In the genomic region with DNA sequence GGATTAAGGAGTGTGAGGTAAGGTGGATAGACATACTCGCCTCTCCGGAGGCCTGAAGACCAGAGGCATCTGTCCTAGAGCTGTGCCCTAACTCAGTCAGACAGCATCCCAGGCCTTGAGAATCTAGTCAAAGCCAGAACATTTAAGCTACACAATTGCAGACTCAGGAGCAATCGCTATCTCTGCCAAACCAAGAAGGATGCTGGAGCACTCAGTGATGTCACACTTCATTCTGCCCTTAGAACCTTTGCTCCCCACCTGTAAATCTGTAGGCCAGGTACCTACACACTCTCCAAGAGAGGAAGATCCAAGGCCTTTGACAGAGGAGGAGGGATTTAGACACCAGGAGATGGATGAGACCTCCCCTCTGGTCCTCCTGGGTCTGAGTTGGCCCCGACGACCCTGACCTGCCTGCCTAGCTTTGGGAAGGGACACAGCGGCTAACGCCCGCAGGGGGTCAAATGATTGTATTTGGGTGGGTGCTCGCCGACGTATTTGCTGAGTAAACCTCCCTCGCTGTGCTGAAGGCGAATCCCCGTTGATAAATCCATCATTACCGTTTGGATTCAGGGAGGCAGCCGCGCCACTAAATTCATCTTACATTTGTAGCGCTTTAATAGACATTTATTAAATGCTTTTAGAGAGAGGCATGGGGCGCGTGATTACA, we compare ENCODE assay signal across 9 mouse cellular contexts. TPM values are rescaled to one million over a fixed set of nuclear protein-coding genes. Genes with fewer than 3 reads are reported as not detected.
DNase-seq lines count a peak whose midpoint lies in the region; ATAC-seq lines count a peak whose summit lies in the region.
"Had no signal": no experiment of that assay in that cellular context is flagged by ENCODE, and none has a peak within 500 bp of the region (broad histone marks: within the 10 kb centered on the region; RNA-seq: fewer than 3 reads in every experiment).

No protein-coding gene starts in this region.

- H3K4me1 ChIP-seq in heart, embryonic 11.5 days (ENCODE audit: control insufficient read depth, insufficient read depth, low read length), result peaks cover 21% of the 10 kb centered on the region
- peaks cover 29% of the 10 kb centered on the region for H3K4me1 ChIP-seq in heart, embryonic 12.5 days (replicated peaks)
- peaks cover 42% of the 10 kb centered on the region for H3K4me1 ChIP-seq in embryonic facial prominence, embryonic 13.5 days
- peaks cover 64% of the 10 kb centered on the region for H3K4me1 ChIP-seq in hindbrain, embryonic 15.5 days (replicated peaks)
- H3K4me1 ChIP-seq in midbrain, embryonic 14.5 days (ENCODE audit: control insufficient read depth, insufficient read depth, low read length), result 0 out of 2 replicates have a peak, but pooled peaks cover 7% of the 10 kb centered on the region

- peaks cover 71% of the 10 kb centered on the region for H3K27me3 ChIP-seq in heart, embryonic 11.5 days (ENCODE audit: control insufficient read depth, insufficient read depth, low read length)
- peaks cover 69% of the 10 kb centered on the region for H3K27me3 ChIP-seq in heart, embryonic 12.5 days (replicated peaks)
- H3K27me3 ChIP-seq in embryonic facial prominence, embryonic 13.5 days, result peaks cover 81% of the 10 kb centered on the region
- peaks cover 16% of the 10 kb centered on the region for H3K27me3 ChIP-seq in hindbrain, embryonic 15.5 days
- H3K27me3 ChIP-seq in midbrain, embryonic 14.5 days (ENCODE audit: control insufficient read depth, insufficient read depth, low read length), result peaks cover 78% of the 10 kb centered on the region

- H3K27ac ChIP-seq in heart, embryonic 11.5 days (ENCODE audit: low read depth, low read length), result no peak overlapping the region
- no peak overlapping the region for H3K27ac ChIP-seq in heart, embryonic 12.5 days (ENCODE audit: poor library complexity, severe bottlenecking)
- peak overlapping the region; percentile 22; the same call in 1 of the 2 replicates for H3K27ac ChIP-seq in embryonic facial prominence, embryonic 13.5 days
- peak overlapping the region; percentile 91 for H3K27ac ChIP-seq in hindbrain, embryonic 15.5 days (replicated peaks)
- peak overlapping the region; percentile 95 for H3K27ac ChIP-seq in midbrain, embryonic 14.5 days (replicated peaks; ENCODE audit: low read depth, low read length)

- H3K9ac ChIP-seq in heart, embryonic 11.5 days (ENCODE audit: low read depth, low read length), result no peak overlapping the region
- H3K9ac ChIP-seq in heart, embryonic 12.5 days, result no peak overlapping the region
- no peak overlapping the region for H3K9ac ChIP-seq in embryonic facial prominence, embryonic 13.5 days
- peak overlapping the region; percentile 66 for H3K9ac ChIP-seq in hindbrain, embryonic 15.5 days
- peak overlapping the region; percentile 79 for H3K9ac ChIP-seq in midbrain, embryonic 14.5 days (replicated peaks; ENCODE audit: low read length)

- no peak for DNase-seq in midbrain, embryonic 14.5 days
- DNase-seq in thymus, postnatal 0 days (ENCODE audit: low spot score), result no peak
- no peak for DNase-seq in embryo, embryonic 10.5 days (ENCODE audit: low spot score)
- DNase-seq in frontal cortex, postnatal 10 days (ENCODE audit: low spot score in 2 of 2), result no peak

- H3K4me3 ChIP-seq in heart, embryonic 11.5 days (ENCODE audit: low read depth, low read length), result no peak overlapping the region
- no peak overlapping the region for H3K4me3 ChIP-seq in heart, embryonic 12.5 days
- H3K4me3 ChIP-seq in embryonic facial prominence, embryonic 13.5 days, result no peak overlapping the region
- H3K4me3 ChIP-seq in hindbrain, embryonic 15.5 days, result peak overlapping the region; percentile 40
- peak overlapping the region; percentile 50 for H3K4me3 ChIP-seq in midbrain, embryonic 14.5 days (replicated peaks; ENCODE audit: low read depth, low read length)

- H3K36me3 ChIP-seq in heart, embryonic 11.5 days (ENCODE audit: control insufficient read depth, insufficient read depth, low read length), result no peaks in the 10 kb centered on the region
- no peaks in the 10 kb centered on the region for H3K36me3 ChIP-seq in heart, embryonic 12.5 days
- H3K36me3 ChIP-seq in embryonic facial prominence, embryonic 13.5 days, result no peaks in the 10 kb centered on the region
- no peaks in the 10 kb centered on the region for H3K36me3 ChIP-seq in hindbrain, embryonic 15.5 days
- H3K36me3 ChIP-seq in midbrain, embryonic 14.5 days (ENCODE audit: control insufficient read depth, insufficient read depth, low read length), result no peaks in the 10 kb centered on the region

- no peak for ATAC-seq in heart, embryonic 11.5 days (replicated peaks; ENCODE audit: insufficient number of reproducible peaks, low FRiP score, low TSS enrichment)
- ATAC-seq in heart, embryonic 12.5 days (ENCODE audit: insufficient number of reproducible peaks, low FRiP score), result no peak
- no peak for ATAC-seq in embryonic facial prominence, embryonic 13.5 days (ENCODE audit: insufficient number of reproducible peaks, insufficient read depth, low FRiP score, low TSS enrichment, low read depth)
- no peak for ATAC-seq in hindbrain, embryonic 15.5 days (ENCODE audit: low FRiP score, low read depth)
- no peak for ATAC-seq in midbrain, embryonic 14.5 days (ENCODE audit: low FRiP score, low TSS enrichment)
- ATAC-seq: CD4-positive, CD25-positive, alpha-beta regulatory T cell, adult 4 months had no signal

- no peaks in the 10 kb centered on the region for H3K9me3 ChIP-seq in heart, embryonic 11.5 days (replicated peaks; ENCODE audit: control insufficient read depth, low read length)
- H3K9me3 ChIP-seq in heart, embryonic 12.5 days (replicated peaks), result no peaks in the 10 kb centered on the region
- no peaks in the 10 kb centered on the region for H3K9me3 ChIP-seq in embryonic facial prominence, embryonic 13.5 days
- no peaks in the 10 kb centered on the region for H3K9me3 ChIP-seq in hindbrain, embryonic 15.5 days
- no peaks in the 10 kb centered on the region for H3K9me3 ChIP-seq in midbrain, embryonic 14.5 days (ENCODE audit: control insufficient read depth, low read length)

- 0 out of 2 replicates have a peak overlapping the region, but pooled peaks have one; percentile 6 for H3K4me2 ChIP-seq in heart, embryonic 11.5 days
- H3K4me2 ChIP-seq in heart, embryonic 12.5 days, result no peak overlapping the region
- H3K4me2 ChIP-seq in embryonic facial prominence, embryonic 13.5 days, result peak overlapping the region; percentile 73; the same call in 1 of the 2 replicates
- peak overlapping the region; percentile 75 for H3K4me2 ChIP-seq in hindbrain, embryonic 15.5 days
- peak overlapping the region; percentile 79 for H3K4me2 ChIP-seq in midbrain, embryonic 14.5 days (ENCODE audit: low read length)

- 12% methylated on average over 20 of the region's 20 CpGs for WGBS in heart, embryonic 11.5 days (ENCODE audit: insufficient replicate concordance)
- 22% methylated on average over 20 of the region's 20 CpGs for WGBS in heart, embryonic 12.5 days
- WGBS in embryonic facial prominence, embryonic 13.5 days, result 30% methylated on average over 20 of the region's 20 CpGs
- 12% methylated on average over 20 of the region's 20 CpGs for WGBS in hindbrain, embryonic 15.5 days
- WGBS in midbrain, embryonic 14.5 days, result 4% methylated on average over 20 of the region's 20 CpGs

RNA-seq across cellular contexts. Expression of a gene that starts 19.5 kb away (rescaled TPM):
- 30.4 and 34.4 TPM in 2 replicates for polyA plus RNA-seq in heart, embryonic 11.5 days (2014; fragmentation: Nextera tagmentation; extraction: Ambion mirVana)
- polyA plus RNA-seq in heart, embryonic 12.5 days (2016; fragmentation: Nextera tagmentation; extraction: Ambion mirVana), result 26.5 and 27.7 TPM in 2 replicates
- polyA plus RNA-seq in embryonic facial prominence, embryonic 13.5 days (2015; fragmentation: Nextera tagmentation; extraction: Ambion mirVana), result 36.0 and 42.9 TPM in 2 replicates
- 87.2 and 90.1 TPM in 2 replicates for polyA plus RNA-seq in hindbrain, embryonic 15.5 days (2015; fragmentation: Nextera tagmentation; extraction: Ambion mirVana)
- 113 and 120 TPM in 2 replicates for polyA plus RNA-seq in midbrain, embryonic 14.5 days (2014; fragmentation: Nextera tagmentation; extraction: Ambion mirVana)
- polyA plus RNA-seq in thymus, postnatal 0 days (2015; fragmentation: Nextera tagmentation; extraction: Ambion mirVana), result 4.3 and 5.3 TPM in 2 replicates
- polyA plus RNA-seq: CD4-positive, CD25-positive, alpha-beta regulatory T cell, adult 4 months had no signal

Comparison
In these comparisons a context has a peak if more than half of its experiments do, and no peak if none do; other contexts are left out.
1. H3K27ac ChIP-seq: peak in embryonic facial prominence, embryonic 13.5 days (single experiment), hindbrain, embryonic 15.5 days (single experiment) and midbrain, embryonic 14.5 days (single experiment); none in heart, embryonic 11.5 days (single experiment) and heart, embryonic 12.5 days (single experiment).
2. H3K4me3 ChIP-seq: peak in hindbrain, embryonic 15.5 days (single experiment) and midbrain, embryonic 14.5 days (single experiment); none in heart, embryonic 11.5 days (single experiment), heart, embryonic 12.5 days (single experiment) and embryonic facial prominence, embryonic 13.5 days (single experiment).
3. H3K9ac ChIP-seq: peak in hindbrain, embryonic 15.5 days (single experiment) and midbrain, embryonic 14.5 days (single experiment); none in heart, embryonic 11.5 days (single experiment), heart, embryonic 12.5 days (single experiment) and embryonic facial prominence, embryonic 13.5 days (single experiment).